Mouse (Mus musculus) lung, embryonic 16.5 days (tissue): ENCODE measurements around the gene Washc2. TPM values are rescaled to one million over a fixed set of nuclear protein-coding genes. Genes with fewer than 3 reads are reported as not detected.

Experiments
- polyA plus RNA-seq: library from polyadenylated mRNA; unstranded; fragments of >200 nt; fragmentation: Nextera tagmentation; extraction: Ambion mirVana; gene quantifications from 2 replicates; pipeline ENCODE4 v1.2.1, GENCODE M21; 2015

Washc2 gene
- polyA plus RNA-seq, 1 experiment from 2014 or later: 41.1 TPM

Other genes starting within 250 kb of the Washc2 start
- gene Plxnd1, start 213.0 kb upstream of the Washc2 start, polyA plus RNA-seq: 45.2 and 47.8 TPM in 2 replicates
- gene Tmcc1, start 14.6 kb upstream of the Washc2 start, polyA plus RNA-seq: 11.1 and 14.2 TPM in 2 replicates
- 7.1 and 7.6 TPM in 2 replicates for gene Zfand4, start 56.2 kb downstream of the Washc2 start, polyA plus RNA-seq
- gene March8, start 130.0 kb downstream of the Washc2 start, polyA plus RNA-seq: 27.8 and 29.3 TPM in 2 replicates